Mouse (Mus musculus) left cerebral cortex, adult 9 months (tissue): ENCODE measurements around the gene Piezo1.

Source experiments
- DNase-seq, 2 experiments: peaks; one replicate each; pipeline ENCODE4 v3.0.0; 2022; ENCODE audit warnings: low spot score in 2 of 2

Gene Piezo1

GRCm38 (mm10) chr8:122569996-122570395, 18.9 kb upstream of the Piezo1 start:
- no peak for DNase-seq

DNA sequence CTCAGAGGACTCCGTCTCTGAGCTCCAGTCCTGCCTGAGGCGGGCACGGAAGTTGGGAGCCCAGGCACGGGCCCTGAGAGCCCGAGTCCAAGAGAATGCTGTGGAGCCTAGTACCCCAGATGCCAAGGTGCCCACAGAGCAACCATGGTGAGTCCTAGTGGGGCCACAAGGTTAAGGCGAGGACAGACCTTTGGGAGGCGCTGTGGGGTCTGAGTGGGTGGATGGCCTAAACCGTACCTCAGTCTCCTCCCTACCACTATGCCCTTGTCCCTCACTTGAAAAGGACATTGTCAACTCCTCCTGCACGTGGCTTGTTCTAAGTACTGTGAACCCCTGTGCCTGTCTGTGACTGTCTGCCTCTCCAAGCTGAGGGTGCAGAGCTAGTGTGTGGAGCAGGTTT, 18.2 kb upstream of the Piezo1 start:
- no peak for DNase-seq

- no peak for DNase-seq
Observed at GRCm38 (mm10) chr8:122568881-122569309, 17.8 kb upstream of the Piezo1 start.

DNA sequence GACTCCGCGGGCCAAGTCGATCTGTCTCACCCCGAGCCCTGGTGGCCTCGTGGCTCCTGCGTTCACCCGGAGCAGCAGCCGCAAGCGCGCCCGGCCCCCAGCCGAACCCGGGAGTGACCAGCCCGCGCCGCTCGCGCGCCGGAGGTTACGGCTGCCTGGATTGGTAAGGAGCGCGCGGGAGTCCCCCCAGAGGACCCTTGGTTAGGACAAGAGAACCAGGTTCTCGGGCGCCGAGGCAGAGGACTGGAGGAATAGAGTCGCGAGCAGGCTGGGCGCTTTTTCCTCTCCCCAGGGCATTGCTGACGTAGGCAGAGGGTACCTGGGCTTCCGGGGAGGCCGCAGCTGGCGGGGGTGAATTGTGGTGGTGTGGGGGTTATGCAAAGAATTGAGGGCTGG, 17.0 kb upstream of the Piezo1 start:
- DNase-seq: no peak

GRCm38 (mm10) chr8:122567361-122568108, 16.4 kb upstream of the Piezo1 start, which contains the start of gene Cdt1:
Gene Cdt1, plus strand, starts transcription at chr8:122568015.
- DNase-seq: peak; percentile 89 to 96

DNA sequence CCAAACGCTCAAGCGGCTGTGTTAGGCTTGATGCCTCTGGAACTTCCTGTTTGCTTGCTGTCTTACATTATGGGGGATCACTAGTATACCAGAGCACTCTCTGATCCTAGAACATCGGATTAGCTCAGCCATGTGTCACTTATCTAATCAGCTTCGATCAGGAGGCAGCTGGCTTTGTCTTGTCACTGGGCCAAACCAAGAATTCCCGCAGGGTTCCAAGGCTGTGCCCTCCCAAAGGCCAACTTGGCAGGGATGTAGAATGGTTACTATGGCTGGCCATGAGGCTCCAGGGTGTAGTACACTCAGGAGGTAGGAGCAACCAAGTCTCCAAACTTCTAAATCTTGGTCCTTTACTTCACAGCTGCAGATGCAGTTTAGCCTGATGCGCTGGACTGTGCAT, 15.6 kb upstream of the Piezo1 start:
- DNase-seq: no peak

DNA sequence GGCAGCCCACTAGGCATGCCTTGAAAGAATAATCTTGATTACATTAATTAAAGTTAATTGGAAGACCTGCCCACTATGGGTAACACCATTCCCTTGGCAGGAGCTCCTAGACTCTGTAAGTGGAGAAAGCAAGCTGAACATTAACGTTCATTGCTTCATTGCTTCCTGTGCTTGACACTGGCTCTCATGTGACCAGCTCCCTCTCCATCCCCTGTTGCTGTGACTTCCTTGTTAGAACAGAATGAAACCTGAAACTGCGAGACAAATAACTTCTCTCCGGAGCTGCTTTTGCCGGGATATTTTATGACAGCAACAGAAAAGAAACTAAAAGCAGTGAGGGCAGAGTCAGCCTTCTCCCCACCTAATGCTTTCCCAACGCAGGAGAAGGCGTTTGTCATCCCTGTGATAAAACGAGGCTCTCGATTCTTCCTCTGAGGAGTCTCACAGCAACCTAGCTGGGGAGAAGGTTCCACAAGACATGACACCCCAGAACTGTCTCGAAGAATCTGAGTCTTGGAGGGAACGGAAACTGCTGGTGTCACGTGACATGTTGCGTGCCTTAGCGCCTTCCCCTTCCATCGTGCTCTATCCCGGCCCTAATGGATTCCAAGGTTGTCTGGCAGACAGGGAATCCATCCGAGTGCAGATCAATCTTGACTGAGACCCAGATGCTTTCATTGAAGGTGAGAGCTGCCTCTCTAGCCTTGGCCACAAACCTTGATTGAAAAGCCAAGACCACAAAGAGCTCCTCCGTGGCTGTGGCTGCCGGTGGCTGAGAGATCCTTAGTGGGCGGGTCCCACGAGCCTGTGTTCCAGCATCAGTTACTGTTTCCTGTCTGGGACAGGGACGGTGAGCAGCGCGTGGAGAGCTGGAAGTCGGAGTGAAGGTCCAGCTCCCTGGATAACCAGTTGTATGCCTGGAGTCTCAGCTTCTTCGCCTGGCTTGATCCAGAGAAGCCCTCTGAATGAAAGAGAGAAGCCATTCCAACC, 13.5 kb upstream of the Piezo1 start:
- no peak for DNase-seq

DNA sequence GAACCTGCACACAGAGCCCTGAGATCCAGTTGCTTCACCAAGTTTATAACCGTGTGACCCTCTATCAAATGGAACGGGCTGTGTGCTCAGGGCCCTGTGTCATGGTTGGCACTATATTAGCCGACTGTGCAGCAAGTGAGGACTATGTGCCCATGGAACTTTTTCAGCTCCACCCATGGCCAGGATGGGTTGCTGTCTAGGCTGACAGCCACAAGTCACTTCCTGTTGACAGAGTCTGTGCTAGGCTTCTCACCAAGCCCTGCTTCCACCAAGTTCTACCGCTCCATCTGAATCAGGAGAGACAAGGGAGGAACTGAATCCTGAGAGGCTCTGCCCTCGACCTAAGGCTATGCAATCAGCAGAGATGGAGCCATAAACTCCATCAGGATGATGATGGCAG, 10.1 kb upstream of the Piezo1 start:
- no peak for DNase-seq

DNA sequence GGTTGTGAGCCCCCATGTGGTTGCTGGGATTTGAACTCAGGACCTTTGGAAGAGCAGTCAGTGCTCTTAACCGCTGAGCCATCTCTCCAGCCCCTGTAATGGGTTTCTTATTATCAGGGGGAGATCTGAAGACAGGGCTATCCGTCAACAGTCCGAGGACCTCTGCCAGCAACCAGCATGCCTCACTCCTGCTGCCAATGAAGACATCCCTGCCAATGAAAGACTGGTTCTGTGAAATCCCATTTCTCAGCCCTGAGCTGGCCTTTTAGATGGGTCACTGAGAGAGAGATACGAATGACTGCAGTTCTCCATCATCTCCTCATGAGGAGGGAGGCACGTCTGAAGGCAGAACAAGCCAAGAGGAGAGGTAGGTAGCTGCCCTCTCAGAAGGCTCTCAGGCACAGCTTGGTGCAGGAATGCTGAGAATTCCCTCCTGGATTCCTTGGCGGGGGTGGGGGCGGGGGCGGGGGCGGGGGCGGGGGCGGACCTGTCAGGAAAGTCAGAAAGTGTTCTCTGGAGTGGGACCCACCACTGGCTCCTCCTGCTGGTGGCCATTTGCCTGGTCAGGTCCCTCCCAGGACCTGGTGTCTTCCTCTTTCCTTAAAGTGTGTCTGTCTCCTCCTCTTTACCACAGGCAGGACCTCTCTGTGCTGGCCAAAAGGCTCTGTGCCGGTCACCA, 7.7 kb upstream of the Piezo1 start:
- no peak for DNase-seq

DNA sequence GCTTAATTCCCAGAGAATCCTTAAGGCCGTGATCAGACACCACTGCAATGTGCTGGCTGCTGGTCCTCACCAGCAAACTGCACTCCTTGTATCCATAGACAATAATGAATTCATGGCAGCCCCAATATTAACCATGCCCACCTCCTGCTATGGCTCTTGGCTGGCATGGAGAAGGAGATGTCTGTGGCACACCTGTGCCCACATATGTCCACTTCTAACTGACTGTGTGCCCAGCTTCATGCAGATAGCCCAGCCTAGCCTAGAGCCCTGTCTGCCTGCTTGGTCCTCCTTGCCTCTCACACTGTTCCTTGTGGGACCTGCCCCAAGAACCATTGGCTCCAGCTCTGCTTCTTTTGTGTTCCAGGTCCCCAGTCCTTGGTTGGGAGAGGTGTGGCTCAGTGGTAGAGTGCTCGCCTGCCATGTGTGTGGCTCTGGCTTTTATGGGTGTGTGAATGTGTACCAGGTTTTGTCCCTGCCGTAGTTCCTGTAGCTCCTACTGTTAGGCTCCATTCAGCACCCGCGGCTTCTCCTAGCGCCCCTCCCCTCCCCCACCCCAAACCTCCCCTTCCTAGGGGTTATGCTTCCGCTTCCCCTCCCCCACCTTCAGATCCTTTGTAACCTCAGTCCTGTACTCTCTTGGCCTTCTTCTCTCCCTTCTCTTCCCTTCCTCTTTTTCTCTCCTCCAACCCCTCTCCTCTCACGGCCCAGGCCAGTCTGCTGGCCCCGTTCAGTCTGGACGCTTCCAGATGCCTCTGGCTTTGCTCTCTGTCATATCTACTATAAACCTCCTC, 6.3 kb upstream of the Piezo1 start:
- no peak for DNase-seq

GRCm38 (mm10) chr8:122556030-122557009, 5.2 kb upstream of the Piezo1 start:
- DNase-seq: no peak

DNA sequence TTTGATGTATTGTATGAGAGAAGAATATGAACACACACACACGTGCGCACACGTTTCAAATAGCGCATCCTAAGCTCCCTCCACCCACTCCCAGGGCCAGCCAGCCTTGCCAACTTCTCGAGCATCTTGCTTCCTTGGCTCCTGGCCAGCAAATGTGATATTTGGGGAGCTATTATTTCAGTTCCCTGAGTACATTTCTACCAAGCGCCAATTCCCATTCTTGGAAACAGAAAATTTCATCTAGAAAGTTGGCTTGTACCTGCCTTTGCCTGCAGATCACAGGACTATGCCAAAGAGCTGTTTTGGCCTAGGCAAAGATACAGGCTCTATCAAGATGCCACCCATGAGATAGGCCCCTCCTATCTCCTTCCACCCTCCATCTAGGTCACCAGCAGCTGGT, 3.7 kb upstream of the Piezo1 start:
- peak in 1 of 2 experiments; percentile 79 for DNase-seq

DNA sequence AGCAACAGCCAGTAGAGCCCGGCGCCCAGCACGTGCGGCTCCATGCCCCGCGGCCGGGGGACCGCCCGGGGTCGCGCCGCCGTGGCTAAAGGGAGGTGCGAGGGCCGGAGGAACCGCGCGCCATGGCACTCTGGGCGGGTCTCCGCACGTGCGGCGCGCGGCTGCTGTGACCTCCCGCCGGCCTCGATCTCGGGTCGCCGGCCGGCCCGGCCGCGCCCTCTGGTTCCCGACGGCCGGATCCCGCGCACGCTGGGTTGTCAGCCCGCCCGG, 199 bp downstream of the Piezo1 start:
- DNase-seq: no peak

DNA sequence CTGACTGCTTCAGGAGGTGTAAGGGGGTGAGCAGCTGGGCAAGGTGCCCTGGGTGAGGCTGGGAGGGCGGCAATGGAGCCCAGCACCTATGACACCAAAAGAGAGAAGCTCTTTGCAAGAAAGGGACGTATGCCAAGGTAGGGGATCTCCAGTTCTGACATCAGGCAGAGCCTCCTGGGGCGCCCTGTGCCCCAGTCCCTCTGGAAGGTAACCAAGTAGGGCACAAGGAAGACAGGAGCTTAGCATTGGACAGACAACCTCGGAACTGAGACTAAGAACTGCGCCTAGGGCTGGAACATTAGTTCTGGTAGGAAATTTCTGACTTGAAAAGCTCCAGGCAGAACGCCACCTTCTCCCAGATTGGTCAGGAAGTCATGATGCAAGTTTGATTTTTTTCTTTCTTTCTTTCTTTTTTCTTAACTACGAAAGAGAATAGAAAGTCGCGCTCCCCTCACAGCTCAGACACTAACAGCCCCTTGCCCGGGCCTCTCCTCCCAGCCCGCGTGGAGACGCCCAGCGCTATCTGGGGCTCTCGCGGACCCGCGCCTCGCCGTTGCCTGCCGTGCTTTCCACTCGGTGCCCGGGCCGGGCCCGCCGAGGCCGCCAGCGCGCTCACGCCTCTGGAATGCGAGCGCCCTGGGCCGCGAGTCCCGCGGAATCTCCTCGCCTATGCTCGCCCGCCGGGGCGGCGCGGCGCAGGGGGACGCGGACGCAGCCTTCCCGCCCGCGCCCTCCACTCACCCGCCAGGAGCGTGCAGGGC, 715 bp downstream of the Piezo1 start:
- DNase-seq: no peak

DNA sequence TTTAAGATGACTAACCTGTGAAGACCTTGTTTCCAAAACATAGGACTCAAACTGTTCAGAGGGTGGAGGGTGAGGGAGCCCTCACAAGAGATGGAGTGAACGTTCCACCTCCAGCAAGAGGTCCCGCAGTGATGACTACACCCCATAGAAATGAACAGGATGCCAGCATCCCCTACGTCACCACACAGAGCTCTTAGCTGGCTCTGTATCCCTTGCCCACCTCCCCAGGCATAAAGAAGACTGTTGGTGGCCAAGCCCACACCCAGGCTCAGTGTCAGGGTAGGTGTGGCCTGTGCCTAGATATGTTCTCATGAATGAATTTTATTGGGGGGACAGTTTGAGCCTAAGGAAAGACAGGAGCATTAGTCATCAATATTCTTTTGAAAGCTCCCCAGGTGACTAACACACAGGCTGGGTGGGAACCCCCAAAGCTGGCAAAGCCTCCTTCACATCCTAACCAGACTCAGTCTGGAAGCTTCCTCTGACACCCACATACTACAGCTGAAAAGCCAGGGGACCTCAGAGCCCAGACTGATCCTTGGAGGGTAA, 2.2 kb downstream of the Piezo1 start:
- peak in 1 of 2 experiments; percentile 30 for DNase-seq

GRCm38 (mm10) chr8:122548331-122548730, 2.8 kb downstream of the Piezo1 start:
- DNase-seq: no peak

DNA sequence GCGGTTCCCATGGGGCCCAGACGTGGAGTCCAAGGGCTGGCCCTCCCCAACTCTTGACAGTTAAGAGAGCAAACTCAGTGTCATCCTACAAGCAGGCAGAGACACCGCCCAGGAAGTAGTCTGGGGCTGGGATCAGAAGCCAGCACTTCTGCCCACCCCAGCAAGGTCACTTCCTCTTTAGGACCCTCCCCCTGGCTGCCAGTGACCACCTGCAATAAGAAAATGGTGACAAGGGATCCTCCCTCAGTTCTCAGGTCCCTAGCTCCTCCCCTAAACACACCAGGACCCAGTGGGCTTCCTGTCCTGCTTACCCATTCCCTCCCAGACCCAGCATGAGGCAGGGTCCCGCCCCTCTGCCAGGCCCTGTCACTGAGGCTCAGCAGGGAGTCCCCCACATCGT, 3.3 kb downstream of the Piezo1 start:
- DNase-seq: no peak

DNA sequence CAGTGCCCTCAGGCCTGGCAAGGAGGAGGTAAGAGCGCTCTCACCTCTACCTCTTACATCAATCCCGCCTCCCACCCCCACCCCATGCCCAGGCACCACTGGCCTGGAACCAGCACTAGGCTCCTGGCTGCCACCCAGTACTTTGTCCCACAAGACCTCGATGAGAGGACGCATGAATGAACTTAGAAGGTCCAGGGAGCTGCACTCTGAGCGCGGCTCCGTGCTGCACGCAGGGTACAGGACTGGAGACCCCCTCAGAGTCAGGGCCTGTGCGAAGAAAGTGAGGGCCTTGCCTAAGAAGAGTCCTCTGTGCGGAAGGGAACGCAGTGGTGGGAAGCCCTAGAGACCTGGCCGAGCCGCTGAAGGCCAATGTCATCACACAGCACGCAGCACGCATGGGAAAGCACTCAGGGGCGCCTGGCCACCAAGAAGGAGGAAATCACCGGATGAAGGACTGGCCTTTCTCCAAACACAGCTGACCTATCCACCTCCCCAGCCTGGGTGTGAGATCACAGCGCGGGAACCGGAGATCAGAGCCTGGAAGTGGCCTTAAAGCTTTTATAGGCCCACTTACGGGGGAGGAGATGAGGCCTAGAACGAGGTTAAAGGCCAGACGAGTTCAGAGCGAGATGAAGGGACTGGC, 4.2 kb downstream of the Piezo1 start:
- no peak for DNase-seq
